Mouse (Mus musculus): ENCODE measurements at regions not wholly inside any gene's neighbourhood (a gene's known extent, or its start where the extent isn't known, plus 50 kb on each side); places are given as distances from the start of the nearest gene placed in this dataset.

- DNase-seq: no peak
Observed at GRCm38 (mm10) chr19:53442756-53443654, 52.6 kb upstream of the Smndc1 start.

GRCm38 (mm10) chr19:53442132-53442610, 51.8 kb upstream of the Smndc1 start:
- DNase-seq: no peak

GRCm38 (mm10) chr19:53441449-53442131, 51.2 kb upstream of the Smndc1 start:
- DNase-seq: no peak

GRCm38 (mm10) chr19:53440327-53441055, 50.1 kb upstream of the Smndc1 start:
- DNase-seq: no peak

Measured in lung, postnatal 4 days (tissue).